Mouse (Mus musculus) forebrain, postnatal 0 days (tissue): ENCODE measurements at regions not wholly inside any gene's neighbourhood (a gene's known extent, or its start where the extent isn't known, plus 50 kb on each side); places are given as distances from the start of the nearest gene placed in this dataset.

ENCODE experiments used
- ATAC-seq: fragments of 200-750 bp; cut with Nextera tagmentation; 2 replicates; pipeline ENCODE4 v1.8.0; 2017; ENCODE audit warnings: mild to moderate bottlenecking, moderate library complexity
- DNase-seq: peaks from one replicate; pipeline ENCODE4 v3.0.0-alpha.2; 2015
- H3K27ac ChIP-seq: fragments of 300-500 bp; sonication (generic); 2 replicates; pipeline ENCODE4 v1.5.1; 2014; ENCODE audit warnings: low read depth, mild to moderate bottlenecking, antibody characterized with exemption, low read length, moderate library complexity, mixed read lengths
- H3K27me3 ChIP-seq: fragments of 300-500 bp; sonication (generic); 2 replicates; pipeline ENCODE4 v1.6.1; 2014; ENCODE audit warnings: mild to moderate bottlenecking, low read length, mixed read lengths; ENCODE audit not compliant: insufficient read depth
- H3K36me3 ChIP-seq: fragments of 300-500 bp; sonication (generic); 2 replicates; pipeline ENCODE4 v1.6.1; 2014; ENCODE audit warnings: mild to moderate bottlenecking, moderate library complexity; ENCODE audit not compliant: insufficient read depth
- H3K4me1 ChIP-seq: fragments of 300-500 bp; sonication (generic); 2 replicates; pipeline ENCODE4 v1.6.1; 2014; ENCODE audit warnings: antibody characterized with exemption; ENCODE audit not compliant: insufficient read depth
- H3K4me2 ChIP-seq: fragments of 300-500 bp; sonication (generic); 2 replicates; pipeline ENCODE4 v1.6.1; 2014; ENCODE audit warnings: low read depth, mild to moderate bottlenecking, moderate library complexity
- H3K4me3 ChIP-seq: fragments of 300-500 bp; sonication (generic); 2 replicates; pipeline ENCODE4 v1.5.1; 2014; ENCODE audit warnings: low read depth, low read length, mixed read lengths
- H3K9ac ChIP-seq: fragments of 300-500 bp; sonication (generic); 2 replicates; pipeline ENCODE4 v1.6.1; 2014; ENCODE audit warnings: mild to moderate bottlenecking
- H3K9me3 ChIP-seq: fragments of 300-500 bp; sonication (generic); 2 replicates; pipeline ENCODE4 v1.6.1; 2016; ENCODE audit warnings: low read length
- CTCF ChIP-seq: sonication (generic); IDR thresholded peaks from 2 replicates; pipeline ENCODE4 v1.5.1; 2016; ENCODE audit warnings: antibody characterized with exemption, control low read depth, low read depth
- WGBS: fragments of 180-500 bp; shearing (Covaris S2); extraction: QIAGEN DNeasy Blood & Tissue Kit; methylation state at CpG from one replicate; pipeline ENCODE4 v1.1.7; 2014; 5-methylcytosine and 5-hydroxymethylcytosine counted together

- no peak for ATAC-seq
- DNase-seq, result no peak
- H3K9ac ChIP-seq, result no peak overlapping the region
- TF ChIP-seq CTCF, result no peak
- H3K27ac ChIP-seq, result no peak overlapping the region
- no peaks in the 10 kb centered on the region for H3K36me3 ChIP-seq
- no peaks in the 10 kb centered on the region for H3K27me3 ChIP-seq
- H3K4me1 ChIP-seq, result 0 out of 2 replicates have a peak, but pooled peaks cover under 1% of the 10 kb centered on the region
- no peaks in the 10 kb centered on the region for H3K9me3 ChIP-seq
- no peak overlapping the region for H3K4me3 ChIP-seq
- H3K4me2 ChIP-seq, result no peak overlapping the region
- 91% methylated on average over 8 of the region's 8 CpGs for WGBS
Measured at GRCm38 (mm10) chr17:80796386-80796785, 68.1 kb upstream of the Map4k3 start.

GRCm38 (mm10) chr17:80795453-80796105, 67.3 kb upstream of the Map4k3 start:
- no peak for ATAC-seq
- H3K9ac ChIP-seq, result no peak overlapping the region
- no peaks in the 10 kb centered on the region for H3K27me3 ChIP-seq
- H3K4me2 ChIP-seq, result no peak overlapping the region
- H3K4me1 ChIP-seq, result no peaks in the 10 kb centered on the region
- no peaks in the 10 kb centered on the region for H3K9me3 ChIP-seq
- no peak overlapping the region for H3K27ac ChIP-seq
- TF ChIP-seq CTCF, result no peak
- WGBS, result 78% methylated on average over 8 of the region's 8 CpGs
- H3K4me3 ChIP-seq, result no peak overlapping the region
- no peaks in the 10 kb centered on the region for H3K36me3 ChIP-seq
- no peak for DNase-seq

- Histone ChIP-seq H3K27ac (no peak overlapping the region), H3K4me1 (no peaks in the 10 kb centered on the region), H3K4me3 (no peak overlapping the region), H3K36me3 (no peaks in the 10 kb centered on the region), H3K27me3 (no peaks in the 10 kb centered on the region), H3K9me3 (no peaks in the 10 kb centered on the region), H3K4me2 (no peak overlapping the region), H3K9ac (no peak overlapping the region)
- WGBS, result 81% methylated on average over 4 of the region's 4 CpGs
- no peak for ATAC-seq
- DNase-seq, result no peak
- no peak for TF ChIP-seq CTCF
Measured at GRCm38 (mm10) chr17:80792605-80793004, 64.3 kb upstream of the Map4k3 start.

GRCm38 (mm10) chr17:80789706-80790105, 61.4 kb upstream of the Map4k3 start:
- no peak; the same call in 1 of the 2 replicates for ATAC-seq
- H3K27ac ChIP-seq, result no peak overlapping the region
- no peak overlapping the region for H3K4me3 ChIP-seq
- no peaks in the 10 kb centered on the region for H3K27me3 ChIP-seq
- no peaks in the 10 kb centered on the region for H3K9me3 ChIP-seq
- no peaks in the 10 kb centered on the region for H3K36me3 ChIP-seq
- DNase-seq, result no peak
- H3K4me1 ChIP-seq, result no peaks in the 10 kb centered on the region
- H3K4me2 ChIP-seq, result no peak overlapping the region
- H3K9ac ChIP-seq, result no peak overlapping the region
- WGBS, result 68% methylated on average over 12 of the region's 12 CpGs
- no peak for TF ChIP-seq CTCF

GRCm38 (mm10) chr17:80789000-80789399, 60.7 kb upstream of the Map4k3 start:
- H3K4me1 ChIP-seq, result no peaks in the 10 kb centered on the region
- TF ChIP-seq CTCF, result no peak
- H3K27me3 ChIP-seq, result no peaks in the 10 kb centered on the region
- no peak overlapping the region for H3K4me3 ChIP-seq
- no peak for ATAC-seq
- no peak overlapping the region for H3K9ac ChIP-seq
- no peak overlapping the region for H3K4me2 ChIP-seq
- H3K9me3 ChIP-seq, result no peaks in the 10 kb centered on the region
- H3K27ac ChIP-seq, result no peak overlapping the region
- H3K36me3 ChIP-seq, result no peaks in the 10 kb centered on the region
- DNase-seq, result no peak
- WGBS, result 86% methylated on average over 3 of the region's 3 CpGs

GRCm38 (mm10) chr17:80786858-80787257, 58.6 kb upstream of the Map4k3 start:
- H3K4me2 ChIP-seq, result no peak overlapping the region
- ATAC-seq (no peak), DNase-seq (no peak)
- TF ChIP-seq CTCF, result no peak
- no peak overlapping the region for H3K4me3 ChIP-seq
- H3K36me3 ChIP-seq, result no peaks in the 10 kb centered on the region
- no peak overlapping the region for H3K9ac ChIP-seq
- no peaks in the 10 kb centered on the region for H3K4me1 ChIP-seq
- no peaks in the 10 kb centered on the region for H3K27me3 ChIP-seq
- no peaks in the 10 kb centered on the region for H3K9me3 ChIP-seq
- H3K27ac ChIP-seq, result no peak overlapping the region
- WGBS, result 76% methylated on average over 2 of the region's 2 CpGs

GRCm38 (mm10) chr17:80786061-80786851, 58.0 kb upstream of the Map4k3 start:
- Histone ChIP-seq H3K9me3 (no peaks in the 10 kb centered on the region), H3K9ac (no peak overlapping the region), H3K27ac (no peak overlapping the region), H3K27me3 (no peaks in the 10 kb centered on the region), H3K4me2 (no peak overlapping the region), H3K4me1 (no peaks in the 10 kb centered on the region), H3K4me3 (no peak overlapping the region), H3K36me3 (no peaks in the 10 kb centered on the region)
- whole genome bisulfite sequencing, result 83% methylated on average over 8 of the region's 8 CpGs
- ATAC-seq (no peak), DNase-seq (no peak)
- no peak for TF ChIP-seq CTCF
